Comparison of ENCODE assay signal across 9 mouse cellular contexts in genomic region chr11:53469294-53469967, GRCm38 (mm10). TPM values are rescaled to one million over a fixed set of nuclear protein-coding genes. Genes with fewer than 3 reads are reported as not detected.
DNase-seq lines count a peak whose midpoint lies in the region; ATAC-seq and TF ChIP-seq lines count a peak whose summit lies in the region.
"Had no signal": no experiment of that assay in that cellular context is flagged by ENCODE, and none has a peak within 500 bp of the region (broad histone marks: within the 10 kb centered on the region; RNA-seq: fewer than 3 reads in every experiment).

No protein-coding gene starts in this region.

- H3K4me2 ChIP-seq in heart, embryonic 12.5 days: peak overlapping the region; percentile 64
- H3K4me2 ChIP-seq in hindbrain, postnatal 0 days (ENCODE audit: low read depth, low read length): peak overlapping the region; percentile 60; the same call in 1 of the 2 replicates
- H3K4me2 ChIP-seq in neural tube, embryonic 15.5 days: peak overlapping the region; percentile 56

- no peak overlapping the region for H3K4me3 ChIP-seq in heart, embryonic 12.5 days
- H3K4me3 ChIP-seq in hindbrain, postnatal 0 days (ENCODE audit: low read length): no peak overlapping the region; the same call in 1 of the 2 replicates
- H3K4me3 ChIP-seq in neural tube, embryonic 15.5 days (replicated peaks): no peak overlapping the region

- no peak for DNase-seq in heart, postnatal 4 days
- peak; percentile 67 for DNase-seq in retina, postnatal 1 day
- no peak for DNase-seq in retina, embryonic 14.5 days (ENCODE audit: low spot score)
- no peak for DNase-seq in hindbrain, postnatal 0 days (ENCODE audit: low spot score)
- no peak for DNase-seq in adrenal gland, adult 18-20 months (ENCODE audit: low spot score in 2 of 2)
- DNase-seq in layer of hippocampus, adult 9-11 months: no peak

- no peak overlapping the region for H3K9ac ChIP-seq in heart, embryonic 12.5 days
- no peak overlapping the region for H3K9ac ChIP-seq in hindbrain, postnatal 0 days (replicated peaks; ENCODE audit: low read length)
- H3K9ac ChIP-seq in neural tube, embryonic 15.5 days (replicated peaks): no peak overlapping the region

- peaks cover 20% of the 10 kb centered on the region for H3K4me1 ChIP-seq in heart, embryonic 12.5 days (replicated peaks)
- H3K4me1 ChIP-seq in hindbrain, postnatal 0 days (ENCODE audit: insufficient read depth, low read length): peaks cover 8% of the 10 kb centered on the region
- H3K4me1 ChIP-seq in neural tube, embryonic 15.5 days: peaks cover 25% of the 10 kb centered on the region

- no peak overlapping the region for H3K27ac ChIP-seq in heart, embryonic 12.5 days (ENCODE audit: poor library complexity, severe bottlenecking)
- H3K27ac ChIP-seq in hindbrain, postnatal 0 days: peak overlapping the region; percentile 3; the same call in 1 of the 2 replicates
- no peak overlapping the region for H3K27ac ChIP-seq in neural tube, embryonic 15.5 days (replicated peaks)

- H3K36me3 ChIP-seq in heart, embryonic 12.5 days: 0 out of 2 replicates have a peak, but pooled peaks cover 3% of the 10 kb centered on the region
- H3K36me3 ChIP-seq in hindbrain, postnatal 0 days (ENCODE audit: insufficient read depth, low read length): no peaks in the 10 kb centered on the region
- no peaks in the 10 kb centered on the region for H3K36me3 ChIP-seq in neural tube, embryonic 15.5 days

- H3K27me3 ChIP-seq in heart, embryonic 12.5 days (replicated peaks): peaks cover 59% of the 10 kb centered on the region
- peaks cover 13% of the 10 kb centered on the region for H3K27me3 ChIP-seq in hindbrain, postnatal 0 days (ENCODE audit: insufficient read depth, low read length)
- H3K27me3 ChIP-seq in neural tube, embryonic 15.5 days (replicated peaks): peaks cover 49% of the 10 kb centered on the region

- ATAC-seq in heart, embryonic 12.5 days (ENCODE audit: insufficient number of reproducible peaks, low FRiP score): no peak
- no peak for ATAC-seq in hindbrain, postnatal 0 days
- ATAC-seq in neural tube, embryonic 15.5 days (ENCODE audit: low FRiP score): no peak; the same call in 1 of the 2 replicates

- no peaks in the 10 kb centered on the region; the same call in 1 of the 2 replicates for H3K9me3 ChIP-seq in heart, embryonic 12.5 days (replicated peaks)
- H3K9me3 ChIP-seq in hindbrain, postnatal 0 days (ENCODE audit: low read length): no peaks in the 10 kb centered on the region
- no peaks in the 10 kb centered on the region for H3K9me3 ChIP-seq in neural tube, embryonic 15.5 days (replicated peaks)

- 37% methylated on average over 16 of the region's 16 CpGs for WGBS in heart, embryonic 12.5 days
- WGBS in hindbrain, postnatal 0 days: 22% methylated on average over 16 of the region's 16 CpGs
- 30% methylated on average over 16 of the region's 16 CpGs for WGBS in neural tube, embryonic 15.5 days

- TF ChIP-seq CTCF in hindbrain, postnatal 0 days (IDR thresholded peaks at IDR 0.05; ENCODE audit: low read depth): no peak

RNA-seq across cellular contexts. Expression of gene Gm9837, which starts 0.8 kb away (rescaled TPM):
- polyA plus RNA-seq in heart, embryonic 12.5 days (2016; fragmentation: Nextera tagmentation; extraction: Ambion mirVana): not detected in 2 replicates
- total RNA-seq in heart, postnatal 4 days (2021): not detected
- total RNA-seq in hindbrain, postnatal 0 days (2014; rRNA removed): not detected in 2 replicates
- not detected in 2 replicates for polyA plus RNA-seq in hindbrain, postnatal 0 days (2015; fragmentation: Nextera tagmentation; extraction: Ambion mirVana)
- not detected in 2 replicates for polyA plus RNA-seq in neural tube, embryonic 15.5 days (2015; fragmentation: Nextera tagmentation; extraction: Ambion mirVana)
- total RNA-seq in adrenal gland, adult 18-20 months (2021): not detected
- total RNA-seq: left cerebral cortex, adult 18-20 months had no signal

RNA-seq across cellular contexts. Expression of gene Gm9945, which starts 10.5 kb away (rescaled TPM):
- not detected in 2 replicates for polyA plus RNA-seq in heart, embryonic 12.5 days (2016; fragmentation: Nextera tagmentation; extraction: Ambion mirVana)
- not detected for total RNA-seq in heart, postnatal 4 days (2021)
- not detected in 2 replicates for total RNA-seq in hindbrain, postnatal 0 days (2014; rRNA removed)
- 0.39 and 0.53 TPM in 2 replicates for polyA plus RNA-seq in hindbrain, postnatal 0 days (2015; fragmentation: Nextera tagmentation; extraction: Ambion mirVana)
- polyA plus RNA-seq in neural tube, embryonic 15.5 days (2015; fragmentation: Nextera tagmentation; extraction: Ambion mirVana): 0.27 TPM in 1 of 2 replicates, not detected in the other
- total RNA-seq in adrenal gland, adult 18-20 months (2021): not detected

RNA-seq across cellular contexts. Expression of gene Sowaha, which starts 10.6 kb away (rescaled TPM):
- polyA plus RNA-seq in heart, embryonic 12.5 days (2016; fragmentation: Nextera tagmentation; extraction: Ambion mirVana): 0.54 and 0.58 TPM in 2 replicates
- under 1 TPM; 0.07 to 0.27 TPM for total RNA-seq in heart, postnatal 4 days (2021)
- 8.7 and 10.6 TPM in 2 replicates for total RNA-seq in hindbrain, postnatal 0 days (2014; rRNA removed)
- polyA plus RNA-seq in hindbrain, postnatal 0 days (2015; fragmentation: Nextera tagmentation; extraction: Ambion mirVana): 4.1 and 4.2 TPM in 2 replicates
- polyA plus RNA-seq in neural tube, embryonic 15.5 days (2015; fragmentation: Nextera tagmentation; extraction: Ambion mirVana): 1.4 and 1.6 TPM in 2 replicates
- under 1 TPM; 0.19 to 0.30 TPM for total RNA-seq in adrenal gland, adult 18-20 months (2021)

RNA-seq across cellular contexts. Expression of gene Shroom1, which starts 12.4 kb away (rescaled TPM):
- 5.3 and 5.8 TPM in 2 replicates for polyA plus RNA-seq in heart, embryonic 12.5 days (2016; fragmentation: Nextera tagmentation; extraction: Ambion mirVana)
- total RNA-seq in heart, postnatal 4 days (2021): 1 to 10 TPM in 1 of 2 experiments, under 1 TPM in 1; 0.93 to 1.1 TPM
- 6.2 and 7.1 TPM in 2 replicates for total RNA-seq in hindbrain, postnatal 0 days (2014; rRNA removed)
- polyA plus RNA-seq in hindbrain, postnatal 0 days (2015; fragmentation: Nextera tagmentation; extraction: Ambion mirVana): 2.4 and 2.9 TPM in 2 replicates
- polyA plus RNA-seq in neural tube, embryonic 15.5 days (2015; fragmentation: Nextera tagmentation; extraction: Ambion mirVana): 3.4 and 4.1 TPM in 2 replicates
- total RNA-seq in adrenal gland, adult 18-20 months (2021): 10 to 100 TPM in 1 of 2 experiments, 1 to 10 TPM in 1; 3.7 to 10.9 TPM

RNA-seq across cellular contexts. Expression of gene Gm10447, which starts 12.5 kb away (rescaled TPM):
- 0.11 and 0.15 TPM in 2 replicates for polyA plus RNA-seq in heart, embryonic 12.5 days (2016; fragmentation: Nextera tagmentation; extraction: Ambion mirVana)
- not detected for total RNA-seq in heart, postnatal 4 days (2021)
- not detected in 2 replicates for total RNA-seq in hindbrain, postnatal 0 days (2014; rRNA removed)
- 0.10 TPM in 1 of 2 replicates, not detected in the other for polyA plus RNA-seq in hindbrain, postnatal 0 days (2015; fragmentation: Nextera tagmentation; extraction: Ambion mirVana)
- 0.13 TPM in 1 of 2 replicates, not detected in the other for polyA plus RNA-seq in neural tube, embryonic 15.5 days (2015; fragmentation: Nextera tagmentation; extraction: Ambion mirVana)
- total RNA-seq in adrenal gland, adult 18-20 months (2021): under 1 TPM in 1 of 2 experiments, not detected in 1; 0.27 TPM
